Mouse (Mus musculus) erythroid progenitor cell, adult 5-6 weeks (primary cell): ENCODE results near the gene Olfr299. TPM values are rescaled to one million over a fixed set of nuclear protein-coding genes. Genes with fewer than 3 reads are reported as not detected.

Experiments used
- ATAC-seq: replicated peaks from 2 replicates; pipeline ENCODE4 v1.8.0; 2016; ENCODE audit warnings: moderate number of reproducible peaks, mild to moderate bottlenecking, moderate TSS enrichment, inconsistent platforms; ENCODE audit not compliant: poor library complexity, low FRiP score, severe bottlenecking
- total RNA-seq, 2 experiments: library from RNA; stranded (forward) in 1 of 2; stranded (reverse) in 1 of 2; fragments of 150-400 nt in 1 of 2; fragments of 186-747, 209-891 nt in 1 of 2; gene quantifications; 2 replicates each; pipeline versions ENCODE4 v1.2.3 to v1.2.4; 2015 to 2017; ENCODE audit warnings: low replicate concordance in 2 of 2

Olfr299 gene
- total RNA-seq (2015; ENCODE audit: low replicate concordance) = not detected in 2 replicates
- total RNA-seq (2017; ENCODE audit: low replicate concordance) = not detected in 2 replicates

DNA sequence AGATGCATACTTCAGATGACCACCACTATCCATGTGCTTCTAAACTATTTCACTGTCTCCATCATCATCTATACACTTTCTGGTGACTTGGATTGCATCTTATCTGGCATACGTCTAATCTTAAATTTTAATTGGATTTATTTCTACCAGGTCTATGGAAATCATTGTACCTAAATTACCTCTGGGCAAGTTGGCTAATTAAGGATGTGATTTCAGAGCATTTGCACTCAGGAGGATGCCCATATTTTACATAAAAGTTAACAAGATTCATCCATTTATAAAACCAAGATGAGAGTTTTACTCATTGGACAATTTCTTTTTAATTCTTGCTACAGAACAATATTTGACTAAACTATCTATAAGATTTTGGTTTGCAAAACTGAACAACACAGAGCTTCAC, at the start of gene Olfr299:
Gene Olfr299 (plus strand): TSS at position 301 of the 400 bp plus-strand sequence.
- no peak for ATAC-seq

DNA sequence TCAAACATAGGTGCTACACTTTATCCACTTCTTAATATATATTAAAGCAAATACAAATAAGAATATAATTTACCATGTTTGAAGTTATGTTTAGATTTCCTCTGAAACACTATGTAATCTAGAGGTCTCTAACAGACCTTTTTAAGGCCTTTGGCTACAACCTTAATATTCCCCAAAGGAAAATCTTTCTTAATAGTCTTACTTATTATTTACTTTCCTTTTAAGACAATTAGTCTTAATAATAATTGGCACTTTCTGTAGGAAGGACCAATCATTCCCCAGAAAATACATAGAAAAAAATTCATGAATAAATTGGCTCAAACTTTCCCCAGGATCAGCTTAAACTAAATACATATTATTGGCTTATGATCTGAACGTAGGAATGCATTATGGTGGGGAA, 32.7 kb downstream of the Olfr299 start, which contains the start of gene Olfr298:
Gene Olfr298 (minus strand): TSS at position 101 of the 400 bp plus-strand sequence.
- ATAC-seq = no peak

Other genes starting within 250 kb of the Olfr299 start
- gene Vmn2r76, start 213.6 kb upstream of the Olfr299 start, total RNA-seq (2015; ENCODE audit: low replicate concordance) = not detected in 2 replicates
- gene Vmn2r76, start 213.6 kb upstream of the Olfr299 start, total RNA-seq (2017; ENCODE audit: low replicate concordance) = not detected in 2 replicates
- not detected in 2 replicates for gene Olfr310, start 182.7 kb upstream of the Olfr299 start, total RNA-seq (2015; ENCODE audit: low replicate concordance)
- not detected in 2 replicates for gene Olfr310, start 182.7 kb upstream of the Olfr299 start, total RNA-seq (2017; ENCODE audit: low replicate concordance)
- not detected in 2 replicates for gene Olfr309, start 146.2 kb upstream of the Olfr299 start, total RNA-seq (2015; ENCODE audit: low replicate concordance)
- not detected in 2 replicates for gene Olfr309, start 146.2 kb upstream of the Olfr299 start, total RNA-seq (2017; ENCODE audit: low replicate concordance)
- gene Olfr308, start 134.3 kb upstream of the Olfr299 start, total RNA-seq (2015; ENCODE audit: low replicate concordance) = not detected in 2 replicates
- gene Olfr308, start 134.3 kb upstream of the Olfr299 start, total RNA-seq (2017; ENCODE audit: low replicate concordance) = not detected in 2 replicates
- gene Olfr307, start 122.3 kb upstream of the Olfr299 start, total RNA-seq (2015; ENCODE audit: low replicate concordance) = not detected in 2 replicates
- not detected in 2 replicates for gene Olfr307, start 122.3 kb upstream of the Olfr299 start, total RNA-seq (2017; ENCODE audit: low replicate concordance)
- not detected in 2 replicates for gene Olfr305, start 93.0 kb upstream of the Olfr299 start, total RNA-seq (2015; ENCODE audit: low replicate concordance)
- gene Olfr305, start 93.0 kb upstream of the Olfr299 start, total RNA-seq (2017; ENCODE audit: low replicate concordance) = not detected in 2 replicates
- not detected in 2 replicates for gene Olfr304, start 73.3 kb upstream of the Olfr299 start, total RNA-seq (2015; ENCODE audit: low replicate concordance)
- gene Olfr304, start 73.3 kb upstream of the Olfr299 start, total RNA-seq (2017; ENCODE audit: low replicate concordance) = not detected in 2 replicates
- gene Olfr303, start 62.1 kb upstream of the Olfr299 start, total RNA-seq (2015; ENCODE audit: low replicate concordance) = not detected in 2 replicates
- not detected in 2 replicates for gene Olfr303, start 62.1 kb upstream of the Olfr299 start, total RNA-seq (2017; ENCODE audit: low replicate concordance)
- gene Olfr301, start 56.1 kb upstream of the Olfr299 start, total RNA-seq (2015; ENCODE audit: low replicate concordance) = not detected in 2 replicates
- gene Olfr301, start 56.1 kb upstream of the Olfr299 start, total RNA-seq (2017; ENCODE audit: low replicate concordance) = not detected in 2 replicates
- gene Olfr298, start 32.6 kb downstream of the Olfr299 start, total RNA-seq (2015; ENCODE audit: low replicate concordance) = not detected in 2 replicates
- not detected in 2 replicates for gene Olfr298, start 32.6 kb downstream of the Olfr299 start, total RNA-seq (2017; ENCODE audit: low replicate concordance)
- not detected in 2 replicates for gene Olfr297, start 60.0 kb downstream of the Olfr299 start, total RNA-seq (2015; ENCODE audit: low replicate concordance)
- gene Olfr297, start 60.0 kb downstream of the Olfr299 start, total RNA-seq (2017; ENCODE audit: low replicate concordance) = not detected in 2 replicates
- not detected in 2 replicates for gene Olfr295, start 123.9 kb downstream of the Olfr299 start, total RNA-seq (2015; ENCODE audit: low replicate concordance)
- not detected in 2 replicates for gene Olfr295, start 123.9 kb downstream of the Olfr299 start, total RNA-seq (2017; ENCODE audit: low replicate concordance)
- not detected in 2 replicates for gene Olfr294, start 156.7 kb downstream of the Olfr299 start, total RNA-seq (2015; ENCODE audit: low replicate concordance)
- gene Olfr294, start 156.7 kb downstream of the Olfr299 start, total RNA-seq (2017; ENCODE audit: low replicate concordance) = not detected in 2 replicates
- not detected in 2 replicates for gene Olfr293, start 189.1 kb downstream of the Olfr299 start, total RNA-seq (2015; ENCODE audit: low replicate concordance)
- gene Olfr293, start 189.1 kb downstream of the Olfr299 start, total RNA-seq (2017; ENCODE audit: low replicate concordance) = not detected in 2 replicates
- gene Olfr292, start 228.4 kb downstream of the Olfr299 start, total RNA-seq (2015; ENCODE audit: low replicate concordance) = not detected in 2 replicates
- gene Olfr292, start 228.4 kb downstream of the Olfr299 start, total RNA-seq (2017; ENCODE audit: low replicate concordance) = not detected in 2 replicates